Mouse (Mus musculus) liver, postnatal 0 days (tissue): Measurements from ENCODE around the gene Sobp. TPM values are rescaled to one million over a fixed set of nuclear protein-coding genes. Genes with fewer than 3 reads are reported as not detected.
A peak's percentile ranks its signal among the peaks of the same experiment; 100 is the strongest.

ENCODE experiments used
- ATAC-seq: fragments of 200-750 bp; cut with Nextera tagmentation; 2 replicates; pipeline ENCODE4 v1.8.0; 2017; ENCODE audit warnings: mild to moderate bottlenecking, moderate library complexity
- DNase-seq: peaks from one replicate; pipeline ENCODE4 v3.0.0-alpha.2; 2016
- H3K27ac ChIP-seq: fragments of 300-500 bp; sonication (generic); 2 replicates; pipeline ENCODE4 v1.5.1; 2014; ENCODE audit warnings: antibody characterized with exemption, moderate library complexity, mild to moderate bottlenecking, low read depth
- H3K27me3 ChIP-seq: fragments of 300-500 bp; sonication (generic); 2 replicates; pipeline ENCODE4 v1.6.1; 2014; ENCODE audit warnings: low read length, control low read depth, mixed read lengths; ENCODE audit not compliant: insufficient read depth
- H3K36me3 ChIP-seq: fragments of 300-500 bp; sonication (generic); replicated peaks from 2 replicates; pipeline ENCODE4 v1.6.1; 2014; ENCODE audit warnings: mild to moderate bottlenecking, control low read depth, low read length, moderate library complexity, mixed read lengths; ENCODE audit not compliant: insufficient read depth
- H3K4me1 ChIP-seq: fragments of 300-500 bp; sonication (generic); 2 replicates; pipeline ENCODE4 v1.6.1; 2014; ENCODE audit warnings: antibody characterized with exemption, mild to moderate bottlenecking, control low read depth; ENCODE audit not compliant: insufficient read depth
- H3K4me2 ChIP-seq: fragments of 300-500 bp; sonication (generic); 2 replicates; pipeline ENCODE4 v1.6.1; 2014; ENCODE audit warnings: low read depth, mild to moderate bottlenecking, low read length, moderate library complexity, mixed read lengths
- H3K4me3 ChIP-seq: fragments of 300-500 bp; sonication (generic); 2 replicates; pipeline ENCODE4 v1.5.1; 2014; ENCODE audit warnings: low read depth, low read length
- H3K9ac ChIP-seq: fragments of 300-500 bp; sonication (generic); replicated peaks from 2 replicates; pipeline ENCODE4 v1.6.1; 2014; ENCODE audit warnings: mild to moderate bottlenecking, moderate library complexity
- H3K9me3 ChIP-seq: fragments of 300-500 bp; sonication (generic); 2 replicates; pipeline ENCODE4 v1.6.1; 2016; ENCODE audit warnings: mild to moderate bottlenecking, control low read depth, low read length, mixed read lengths
- CTCF ChIP-seq: sonication (generic); IDR thresholded peaks from 2 replicates; pipeline ENCODE4 v1.5.1; 2016; ENCODE audit warnings: antibody characterized with exemption, low read depth
- EP300 ChIP-seq: IDR thresholded peaks from 2 replicates; pipeline ENCODE4 v1.6.1; 2016; ENCODE audit warnings: antibody characterized with exemption, low read depth, mild to moderate bottlenecking
- WGBS: fragments of 180-500 bp; shearing (Covaris S2); extraction: QIAGEN DNeasy Blood & Tissue Kit; methylation state at CpG from one replicate; pipeline ENCODE4 v1.1.7; 2014; ENCODE audit not compliant: insufficient replicate concordance; 5-methylcytosine and 5-hydroxymethylcytosine counted together
- polyA plus RNA-seq: library from polyadenylated mRNA; unstranded; fragments of >200 nt; fragmentation: Nextera tagmentation; extraction: Ambion mirVana; gene quantifications from 2 replicates; pipeline ENCODE4 v1.2.1, GENCODE M21; 2015

Gene Sobp
- polyA plus RNA-seq, 1 experiment from 2014 or later, result 0.02 TPM

GRCm38 (mm10) chr10:43052462-43052861, 121.9 kb downstream of the Sobp start:
- Histone ChIP-seq H3K27ac (no peak overlapping the region), H3K36me3 (no peaks in the 10 kb centered on the region), H3K9me3 (no peaks in the 10 kb centered on the region), H3K4me1 (no peaks in the 10 kb centered on the region), H3K9ac (no peak overlapping the region), H3K4me3 (no peak overlapping the region), H3K4me2 (no peak overlapping the region), H3K27me3 (no peaks in the 10 kb centered on the region)
- TF ChIP-seq CTCF (peak; percentile 50), EP300 (no peak)
- DNase-seq (no peak), ATAC-seq (no peak)
- 44% methylated on average over 5 of the region's 5 CpGs for WGBS

- H3K27me3 ChIP-seq, result no peaks in the 10 kb centered on the region
- no peaks in the 10 kb centered on the region for H3K4me1 ChIP-seq
- TF ChIP-seq CTCF (no peak), EP300 (peak; percentile 58)
- 58% methylated on average over 6 of the region's 6 CpGs for WGBS
- H3K36me3 ChIP-seq, result no peaks in the 10 kb centered on the region
- no peaks in the 10 kb centered on the region for H3K9me3 ChIP-seq
- DNase-seq (peak; percentile 42), ATAC-seq (peak; percentile 98)
- no peak overlapping the region for H3K4me2 ChIP-seq
- peak overlapping the region; percentile 66 for H3K27ac ChIP-seq
- no peak overlapping the region for H3K4me3 ChIP-seq
- no peak overlapping the region for H3K9ac ChIP-seq
These were observed 126.5 kb downstream of the Sobp start for GRCm38 (mm10) chr10:43047804-43048348.

GRCm38 (mm10) chr10:43043351-43044209, 130.8 kb downstream of the Sobp start:
- Histone ChIP-seq H3K27ac (no peak overlapping the region), H3K4me2 (no peak overlapping the region), H3K27me3 (no peaks in the 10 kb centered on the region), H3K9me3 (no peaks in the 10 kb centered on the region; the same call in 1 of the 2 replicates), H3K9ac (no peak overlapping the region), H3K4me3 (no peak overlapping the region), H3K4me1 (no peaks in the 10 kb centered on the region), H3K36me3 (no peaks in the 10 kb centered on the region)
- 45% methylated on average over 7 of the region's 7 CpGs for WGBS
- no peak for TF ChIP-seq CTCF
- no peak for TF ChIP-seq EP300
- no peak for ATAC-seq
- no peak for DNase-seq

GRCm38 (mm10) chr10:43042591-43043327, 131.6 kb downstream of the Sobp start:
- H3K9ac ChIP-seq, result no peak overlapping the region
- H3K4me2 ChIP-seq, result no peak overlapping the region
- no peak for ATAC-seq
- H3K27ac ChIP-seq, result no peak overlapping the region
- no peaks in the 10 kb centered on the region for H3K36me3 ChIP-seq
- TF ChIP-seq EP300, result no peak
- TF ChIP-seq CTCF, result no peak
- WGBS, result 57% methylated on average over 10 of the region's 10 CpGs
- no peak overlapping the region for H3K4me3 ChIP-seq
- no peak for DNase-seq
- H3K4me1 ChIP-seq, result no peaks in the 10 kb centered on the region
- H3K27me3 ChIP-seq, result no peaks in the 10 kb centered on the region
- no peaks in the 10 kb centered on the region; the same call in 1 of the 2 replicates for H3K9me3 ChIP-seq

- no peaks in the 10 kb centered on the region; the same call in 1 of the 2 replicates for H3K9me3 ChIP-seq
These were observed 132.5 kb downstream of the Sobp start for GRCm38 (mm10) chr10:43041794-43042193.

GRCm38 (mm10) chr10:43037455-43037793, 136.9 kb downstream of the Sobp start:
- no peak overlapping the region for H3K4me3 ChIP-seq
- H3K27me3 ChIP-seq, result no peaks in the 10 kb centered on the region
- no peak overlapping the region for H3K27ac ChIP-seq
- no peak for ATAC-seq
- H3K36me3 ChIP-seq, result no peaks in the 10 kb centered on the region
- H3K4me1 ChIP-seq, result no peaks in the 10 kb centered on the region
- TF ChIP-seq CTCF (no peak), EP300 (no peak)
- no peak for DNase-seq
- 42% methylated on average over 7 of the region's 7 CpGs for WGBS
- no peak overlapping the region for H3K9ac ChIP-seq
- no peaks in the 10 kb centered on the region; the same call in 1 of the 2 replicates for H3K9me3 ChIP-seq
- no peak overlapping the region for H3K4me2 ChIP-seq

More at GRCm38 (mm10) chr10:43041794-43042193, 132.5 kb downstream of the Sobp start:
- Histone ChIP-seq H3K27ac (no peak overlapping the region), H3K27me3 (no peaks in the 10 kb centered on the region), H3K4me2 (no peak overlapping the region), H3K9ac (no peak overlapping the region), H3K4me1 (no peaks in the 10 kb centered on the region), H3K4me3 (no peak overlapping the region), H3K36me3 (no peaks in the 10 kb centered on the region)
- DNase-seq (no peak), ATAC-seq (no peak)
- no peak for TF ChIP-seq EP300
- TF ChIP-seq CTCF, result no peak
- 59% methylated on average over 3 of the region's 3 CpGs for WGBS
